Mouse (Mus musculus): ENCODE results near the gene Lrfn1. TPM values are rescaled to one million over a fixed set of nuclear protein-coding genes. Genes with fewer than 3 reads are reported as not detected.

Gene Lrfn1
- 1.9 and 2.7 TPM in 2 replicates for polyA plus RNA-seq (2015; fragmentation: Nextera tagmentation; extraction: Ambion mirVana)

DNA sequence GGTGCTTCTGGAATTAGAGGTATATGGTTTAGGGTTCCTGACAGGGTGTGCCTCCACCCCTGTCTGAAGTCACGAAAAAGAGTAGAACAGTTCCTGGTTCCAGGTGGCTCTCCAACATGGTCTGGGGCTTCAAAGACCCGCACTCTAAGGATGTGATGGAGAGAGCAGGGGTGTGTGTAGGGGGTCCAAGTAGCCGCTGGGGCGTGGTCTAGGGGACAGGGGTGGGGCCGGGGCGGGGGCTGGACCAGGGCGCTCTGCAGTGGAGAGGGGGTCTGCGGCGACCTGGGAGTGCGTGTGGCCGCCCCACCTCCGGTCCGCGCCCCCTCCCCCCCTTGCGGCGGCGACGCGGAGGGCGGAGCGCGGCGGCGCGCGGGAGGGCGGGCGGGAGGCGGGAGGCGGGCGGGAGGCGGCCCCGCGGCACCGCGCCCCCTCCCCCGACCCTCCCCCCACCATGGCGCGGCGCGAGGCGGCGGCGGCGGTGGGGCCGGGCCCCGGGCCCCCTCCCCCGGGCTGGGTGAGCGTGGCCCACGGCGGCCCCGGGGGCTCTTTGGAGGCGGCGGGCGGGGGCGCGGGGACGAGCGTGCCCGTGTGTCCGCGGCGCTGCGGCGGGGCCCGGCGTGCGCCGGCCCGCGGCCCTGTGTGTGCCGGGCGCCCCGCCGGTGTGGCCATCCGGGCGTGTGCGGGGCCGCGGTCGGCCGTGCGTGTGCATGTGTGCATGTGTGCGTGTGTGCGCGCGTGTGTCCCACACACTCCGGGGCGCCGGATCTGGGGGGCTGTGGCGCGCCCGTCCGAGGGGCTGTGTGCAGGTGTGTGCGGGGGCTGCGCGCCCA is at the start of gene Lrfn1:
Lrfn1 (plus strand) TSS at position 450 of the 830 bp plus-strand sequence.
- H3K4me2 ChIP-seq (replicated peaks): peak within 1 kb of the TSS; percentile 97
- H3K9ac ChIP-seq: peak within 1 kb of the TSS; percentile 75
- no peaks in the 10 kb centered on the region for H3K9me3 ChIP-seq
- no peaks in the 10 kb centered on the region for H3K36me3 ChIP-seq
- peaks cover 7% of the 10 kb centered on the region; the same call in 1 of the 2 replicates for H3K4me1 ChIP-seq (replicated peaks)
- WGBS: under 1% methylated on average over 56 of the region's 97 CpGs
- peak within 1 kb of the TSS; percentile 81 for H3K4me3 ChIP-seq (replicated peaks)
- H3K27ac ChIP-seq: no peak within 1 kb of the TSS
- no peaks in the 10 kb centered on the region for H3K27me3 ChIP-seq (replicated peaks)
- ATAC-seq: peak; percentile 81

DNA sequence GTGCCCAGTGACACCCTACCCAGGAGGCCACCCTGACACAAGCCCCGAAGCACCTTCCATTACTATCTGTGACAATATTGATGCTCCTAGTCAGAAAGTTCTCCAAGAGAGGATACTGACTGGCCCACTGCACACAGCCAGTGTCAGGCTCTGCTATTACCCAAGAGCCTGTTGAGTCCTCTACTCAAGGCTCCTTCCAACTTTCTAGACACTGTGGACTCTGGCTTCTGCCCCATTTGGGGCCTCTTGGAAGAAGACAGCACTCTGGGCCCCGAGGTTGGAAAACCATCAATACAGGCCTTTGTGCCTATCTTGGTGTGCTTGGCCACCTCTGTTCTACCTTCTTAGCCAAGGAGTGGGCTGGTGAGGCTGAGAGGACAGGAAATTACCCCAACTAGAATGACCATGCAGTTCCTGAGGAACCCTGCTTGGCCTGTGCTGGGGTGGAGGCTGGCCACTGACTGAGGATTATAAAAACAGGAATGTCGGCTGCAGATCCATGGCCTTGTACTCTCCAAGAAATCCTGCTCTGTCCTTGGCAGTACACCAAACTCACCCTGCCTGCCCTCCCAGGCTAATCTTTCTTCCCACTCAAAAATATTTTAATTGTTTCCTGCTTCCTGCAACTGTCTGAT is 40.8 kb upstream of the Lrfn1 start:
- Histone ChIP-seq H3K4me2 (replicated peaks) (no peak overlapping the region), H3K4me1 (replicated peaks) (0 out of 2 replicates have a peak, but pooled peaks cover 8% of the 10 kb centered on the region), H3K9me3 (no peaks in the 10 kb centered on the region), H3K36me3 (peaks cover 46% of the 10 kb centered on the region), H3K27ac (no peak overlapping the region; the same call in 1 of the 2 replicates), H3K9ac (no peak overlapping the region), H3K27me3 (replicated peaks) (no peaks in the 10 kb centered on the region), H3K4me3 (replicated peaks) (no peak overlapping the region)
- peak; percentile 67; the same call in 1 of the 2 replicates for ATAC-seq
- WGBS: 68% methylated on average over 3 of the region's 3 CpGs

DNA sequence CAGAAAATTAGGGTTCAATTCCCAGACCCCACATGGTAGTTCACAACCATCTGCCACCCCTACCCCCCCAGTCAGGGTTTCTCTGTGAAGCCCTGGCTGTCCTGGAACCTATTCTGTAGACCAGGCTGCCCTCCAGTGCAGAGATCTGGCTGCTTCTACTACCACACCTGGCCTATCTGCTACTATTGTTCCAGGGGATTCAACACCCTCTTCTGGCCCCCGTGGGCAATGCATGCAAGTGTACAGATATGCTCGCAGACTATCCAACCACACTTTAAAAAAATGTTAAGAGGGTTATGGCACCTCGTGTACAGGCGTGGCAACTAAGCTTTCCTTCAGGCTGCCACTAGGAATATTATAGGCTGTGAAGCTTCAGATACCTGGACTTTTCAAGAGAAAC is 39.0 kb upstream of the Lrfn1 start:
- no peak overlapping the region for H3K27ac ChIP-seq
- 77% methylated on average over 4 of the region's 4 CpGs for WGBS
- H3K27me3 ChIP-seq (replicated peaks): no peaks in the 10 kb centered on the region
- no peak overlapping the region for H3K9ac ChIP-seq
- 0 out of 2 replicates have a peak, but pooled peaks cover 8% of the 10 kb centered on the region for H3K4me1 ChIP-seq (replicated peaks)
- no peaks in the 10 kb centered on the region for H3K9me3 ChIP-seq
- no peak overlapping the region for H3K4me2 ChIP-seq (replicated peaks)
- no peak overlapping the region for H3K4me3 ChIP-seq (replicated peaks)
- H3K36me3 ChIP-seq: peaks cover 31% of the 10 kb centered on the region
- ATAC-seq: no peak

DNA sequence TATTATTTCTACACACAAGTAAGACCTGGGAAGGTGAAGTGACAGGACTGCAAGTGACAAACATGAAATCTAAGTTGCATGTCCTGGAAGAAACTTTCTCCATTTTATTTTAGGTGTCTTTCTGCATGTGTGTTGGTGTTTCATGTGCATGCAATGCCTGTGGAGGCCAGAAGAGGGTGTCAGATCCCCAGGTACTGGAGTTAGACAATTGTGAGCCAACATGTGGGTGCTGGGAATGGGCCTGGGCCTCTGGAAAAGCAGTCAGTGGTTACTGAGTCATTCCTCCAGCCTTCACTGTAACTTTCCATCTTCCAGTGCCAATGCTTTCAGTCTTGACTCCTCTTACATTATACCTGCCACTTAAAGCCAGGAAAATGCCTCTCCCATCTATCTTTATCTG is 34.4 kb upstream of the Lrfn1 start:
- Histone ChIP-seq H3K36me3 (peaks cover 31% of the 10 kb centered on the region), H3K27me3 (replicated peaks) (no peaks in the 10 kb centered on the region), H3K4me2 (replicated peaks) (no peak overlapping the region), H3K27ac (no peak overlapping the region), H3K4me1 (replicated peaks) (no peaks in the 10 kb centered on the region), H3K9me3 (no peaks in the 10 kb centered on the region), H3K4me3 (replicated peaks) (no peak overlapping the region), H3K9ac (no peak overlapping the region)
- ATAC-seq: no peak

DNA sequence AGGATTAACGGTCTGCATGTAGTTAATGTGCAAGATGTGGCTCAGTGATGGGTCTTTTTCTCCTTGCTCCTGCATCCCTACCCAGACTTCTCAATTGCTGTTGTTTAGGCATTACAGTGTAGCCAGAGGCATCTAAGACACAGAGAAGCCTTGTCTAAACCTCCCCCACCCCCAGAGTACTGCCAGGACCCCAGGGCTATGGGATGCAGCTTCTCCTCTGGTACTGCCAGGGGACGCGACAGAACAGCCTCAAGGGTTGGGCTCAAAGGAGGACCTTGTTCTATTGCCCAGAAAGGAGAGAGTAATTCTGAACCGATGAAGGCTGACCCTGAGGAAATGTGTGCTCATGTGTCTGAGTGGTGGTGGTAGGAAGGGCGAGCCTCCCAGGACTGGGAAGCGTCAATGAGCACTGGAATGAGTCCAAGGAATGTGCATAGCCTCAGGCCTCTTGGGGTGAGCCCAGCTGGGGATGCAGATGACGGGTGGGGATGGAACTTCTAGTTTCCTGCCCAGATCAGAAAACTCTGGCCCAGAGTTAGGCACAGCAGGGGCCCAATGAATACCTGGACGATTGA is 33.6 kb upstream of the Lrfn1 start:
- 55% methylated on average over 8 of the region's 8 CpGs for WGBS
- Histone ChIP-seq H3K27ac (no peak overlapping the region; the same call in 1 of the 2 replicates), H3K27me3 (replicated peaks) (no peaks in the 10 kb centered on the region), H3K9me3 (no peaks in the 10 kb centered on the region), H3K4me2 (replicated peaks) (no peak overlapping the region), H3K36me3 (peaks cover 37% of the 10 kb centered on the region), H3K4me3 (replicated peaks) (no peak overlapping the region), H3K4me1 (replicated peaks) (no peaks in the 10 kb centered on the region), H3K9ac (no peak overlapping the region)
- ATAC-seq: peak; percentile 66

DNA sequence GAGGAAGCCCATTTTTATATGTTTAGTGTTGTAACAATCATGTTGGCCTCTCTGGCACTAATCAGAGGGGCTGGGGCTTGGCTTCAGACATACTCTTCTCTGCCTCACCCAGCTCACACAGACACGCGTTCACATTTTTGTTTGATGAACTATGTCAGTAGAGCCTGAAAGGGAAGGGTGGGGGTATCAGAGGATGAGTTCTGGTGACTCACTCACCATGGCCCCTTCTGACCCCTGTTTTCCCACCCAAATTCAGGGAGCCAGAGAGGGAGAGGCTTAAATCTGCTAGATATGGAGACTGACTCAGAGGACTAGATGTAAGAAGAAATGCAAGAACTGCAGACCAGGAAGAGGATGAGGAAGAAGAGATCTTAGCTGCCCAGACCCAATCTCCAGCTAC is 32.4 kb upstream of the Lrfn1 start:
- H3K9me3 ChIP-seq: no peaks in the 10 kb centered on the region
- peaks cover 30% of the 10 kb centered on the region for H3K36me3 ChIP-seq
- H3K4me3 ChIP-seq (replicated peaks): no peak overlapping the region
- no peaks in the 10 kb centered on the region for H3K4me1 ChIP-seq (replicated peaks)
- no peak for ATAC-seq
- no peak overlapping the region for H3K4me2 ChIP-seq (replicated peaks)
- H3K9ac ChIP-seq: no peak overlapping the region
- 87% methylated on average over 2 of the region's 2 CpGs for WGBS
- H3K27ac ChIP-seq: no peak overlapping the region
- H3K27me3 ChIP-seq (replicated peaks): no peaks in the 10 kb centered on the region

DNA sequence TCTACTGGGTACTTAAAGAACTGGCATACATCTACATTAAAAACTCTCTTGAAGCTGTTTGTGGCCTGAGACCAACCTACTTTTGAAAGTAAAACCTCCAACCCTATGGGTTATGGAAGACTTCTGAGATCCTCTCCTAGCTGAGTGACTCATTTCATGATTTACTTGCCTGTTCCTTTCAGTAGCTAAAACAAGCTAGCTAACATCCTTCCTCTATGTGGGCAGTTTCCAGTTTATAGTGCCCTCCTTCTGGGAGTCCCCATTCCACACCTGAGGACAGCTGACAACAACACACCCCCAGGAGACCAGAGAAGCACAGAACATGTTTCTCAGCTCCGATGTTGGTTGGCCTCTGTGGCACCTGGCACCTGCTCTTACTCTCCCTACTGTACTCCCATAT is 28.8 kb upstream of the Lrfn1 start:
- H3K4me1 ChIP-seq (replicated peaks): no peaks in the 10 kb centered on the region
- H3K9ac ChIP-seq: no peak overlapping the region
- H3K27me3 ChIP-seq (replicated peaks): no peaks in the 10 kb centered on the region
- no peak for ATAC-seq
- no peak overlapping the region for H3K4me2 ChIP-seq (replicated peaks)
- H3K4me3 ChIP-seq (replicated peaks): no peak overlapping the region
- no peaks in the 10 kb centered on the region for H3K9me3 ChIP-seq
- peaks cover 24% of the 10 kb centered on the region for H3K36me3 ChIP-seq
- no peak overlapping the region for H3K27ac ChIP-seq
- 90% methylated on average over 1 of the region's 1 CpGs for WGBS

DNA sequence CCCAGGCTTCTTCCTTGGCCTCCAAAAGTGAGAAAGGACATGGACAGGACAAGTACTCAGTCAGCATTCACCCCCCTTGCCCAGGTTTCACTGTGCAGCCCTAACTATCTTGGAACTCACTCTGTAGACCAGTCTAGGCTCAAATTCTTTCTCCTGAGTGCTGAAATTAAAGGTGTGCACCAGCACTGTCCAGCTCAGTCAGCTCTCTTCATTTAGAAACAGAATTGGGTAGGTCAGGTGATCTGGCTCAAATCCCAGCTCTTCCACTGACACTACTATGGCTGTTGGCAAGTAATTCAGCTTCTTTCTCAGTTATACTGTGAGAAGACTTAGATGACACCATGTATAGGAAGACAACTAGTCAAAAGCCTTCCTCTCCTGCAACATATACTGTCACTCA is 24.0 kb upstream of the Lrfn1 start:
- Histone ChIP-seq H3K9ac (no peak overlapping the region), H3K4me2 (replicated peaks) (no peak overlapping the region), H3K4me3 (replicated peaks) (no peak overlapping the region), H3K27ac (no peak overlapping the region), H3K4me1 (replicated peaks) (0 out of 2 replicates have a peak, but pooled peaks cover 4% of the 10 kb centered on the region), H3K27me3 (replicated peaks) (no peaks in the 10 kb centered on the region), H3K36me3 (peaks cover 11% of the 10 kb centered on the region), H3K9me3 (no peaks in the 10 kb centered on the region)
- ATAC-seq: no peak

DNA sequence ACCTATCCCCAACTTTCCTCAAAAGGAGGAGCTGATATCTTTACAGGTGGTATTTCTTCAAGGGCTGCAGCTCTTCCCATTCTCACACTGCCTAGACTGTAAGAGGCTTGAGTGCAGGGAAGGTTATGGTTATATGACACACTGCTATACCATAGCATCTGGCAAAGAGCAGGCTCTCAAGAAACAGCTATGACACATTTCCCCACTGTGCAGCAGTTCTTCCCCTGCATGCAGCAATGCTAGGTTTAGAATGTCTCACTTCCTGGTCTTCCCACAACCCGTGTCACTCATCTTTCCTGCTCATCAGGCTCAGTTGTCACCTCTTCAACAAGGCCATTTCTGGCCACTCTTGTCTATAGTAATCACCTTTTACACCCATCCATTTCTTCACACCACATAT is 21.3 kb upstream of the Lrfn1 start:
- Histone ChIP-seq H3K27me3 (replicated peaks) (no peaks in the 10 kb centered on the region), H3K36me3 (peaks cover 3% of the 10 kb centered on the region; the same call in 1 of the 2 replicates), H3K9ac (no peak overlapping the region), H3K4me1 (replicated peaks) (peaks cover 24% of the 10 kb centered on the region), H3K4me2 (replicated peaks) (no peak overlapping the region), H3K27ac (no peak overlapping the region), H3K4me3 (replicated peaks) (no peak overlapping the region), H3K9me3 (no peaks in the 10 kb centered on the region)
- WGBS: 71% methylated on average over 1 of the region's 1 CpGs
- ATAC-seq: no peak

DNA sequence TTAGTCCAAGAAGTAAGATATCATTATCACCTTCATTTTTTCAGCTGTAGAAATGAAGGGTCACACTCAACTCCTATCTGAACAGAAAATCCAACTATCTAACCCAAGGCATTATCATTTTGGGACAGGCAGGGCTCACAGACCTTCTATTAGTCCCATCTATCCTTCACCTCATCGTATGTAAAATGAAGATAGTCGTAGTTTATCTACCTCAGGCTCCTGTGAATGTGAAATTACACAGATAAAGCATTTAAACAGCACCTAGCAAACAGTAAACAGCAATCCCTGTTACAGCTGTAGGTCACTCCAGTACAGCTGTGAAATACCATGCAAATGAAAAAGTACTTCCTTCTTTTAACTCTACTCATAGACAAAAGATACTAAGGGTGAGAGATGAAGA is 19.5 kb upstream of the Lrfn1 start:
- 88% methylated on average over 2 of the region's 2 CpGs for WGBS
- H3K4me1 ChIP-seq (replicated peaks): peaks cover 27% of the 10 kb centered on the region
- H3K9ac ChIP-seq: no peak overlapping the region
- no peak overlapping the region for H3K4me2 ChIP-seq (replicated peaks)
- H3K27ac ChIP-seq: no peak overlapping the region
- no peak overlapping the region for H3K4me3 ChIP-seq (replicated peaks)
- no peaks in the 10 kb centered on the region for H3K9me3 ChIP-seq
- peaks cover 3% of the 10 kb centered on the region; the same call in 1 of the 2 replicates for H3K36me3 ChIP-seq
- ATAC-seq: no peak
- H3K27me3 ChIP-seq (replicated peaks): no peaks in the 10 kb centered on the region

DNA sequence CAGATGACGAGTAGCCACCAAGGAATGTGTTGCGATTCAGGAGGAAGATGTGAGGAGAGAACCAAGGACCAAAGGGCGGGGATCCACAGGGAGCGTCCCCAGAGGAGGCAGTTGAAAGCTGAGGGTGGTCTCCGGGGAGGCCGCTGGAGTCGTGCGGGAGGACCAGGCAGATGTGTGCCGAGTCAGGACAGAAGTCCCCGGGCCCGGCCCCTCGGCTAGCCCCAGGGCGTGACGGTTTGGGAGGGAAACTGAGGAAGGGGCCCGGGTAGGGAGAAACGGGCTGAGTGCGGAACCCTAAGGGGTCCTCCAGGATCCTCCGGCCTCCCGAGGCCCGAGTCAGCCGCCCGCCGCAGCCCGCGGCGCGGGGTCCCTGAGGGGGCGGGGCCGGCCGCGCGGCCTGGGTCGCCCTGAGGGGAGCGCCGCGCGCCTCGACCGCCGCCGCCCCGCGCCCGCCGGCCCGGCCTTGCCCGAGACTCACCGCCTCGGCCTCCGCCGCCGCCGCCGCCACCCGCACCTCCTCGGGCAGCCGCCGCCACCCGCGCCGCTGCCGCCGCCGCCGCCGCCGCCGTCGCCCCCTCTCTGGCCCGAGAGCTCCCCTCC is 16.0 kb upstream of the Lrfn1 start:
- Histone ChIP-seq H3K9me3 (no peaks in the 10 kb centered on the region), H3K4me2 (replicated peaks) (peak overlapping the region; percentile 86), H3K36me3 (peaks cover 3% of the 10 kb centered on the region; the same call in 1 of the 2 replicates), H3K9ac (peak overlapping the region; percentile 91), H3K4me1 (replicated peaks) (peaks cover 29% of the 10 kb centered on the region), H3K4me3 (replicated peaks) (peak overlapping the region; percentile 90), H3K27me3 (replicated peaks) (no peaks in the 10 kb centered on the region), H3K27ac (no peak overlapping the region)
- ATAC-seq: peak; percentile 47
- 0% methylated on average over 41 of the region's 70 CpGs for WGBS

DNA sequence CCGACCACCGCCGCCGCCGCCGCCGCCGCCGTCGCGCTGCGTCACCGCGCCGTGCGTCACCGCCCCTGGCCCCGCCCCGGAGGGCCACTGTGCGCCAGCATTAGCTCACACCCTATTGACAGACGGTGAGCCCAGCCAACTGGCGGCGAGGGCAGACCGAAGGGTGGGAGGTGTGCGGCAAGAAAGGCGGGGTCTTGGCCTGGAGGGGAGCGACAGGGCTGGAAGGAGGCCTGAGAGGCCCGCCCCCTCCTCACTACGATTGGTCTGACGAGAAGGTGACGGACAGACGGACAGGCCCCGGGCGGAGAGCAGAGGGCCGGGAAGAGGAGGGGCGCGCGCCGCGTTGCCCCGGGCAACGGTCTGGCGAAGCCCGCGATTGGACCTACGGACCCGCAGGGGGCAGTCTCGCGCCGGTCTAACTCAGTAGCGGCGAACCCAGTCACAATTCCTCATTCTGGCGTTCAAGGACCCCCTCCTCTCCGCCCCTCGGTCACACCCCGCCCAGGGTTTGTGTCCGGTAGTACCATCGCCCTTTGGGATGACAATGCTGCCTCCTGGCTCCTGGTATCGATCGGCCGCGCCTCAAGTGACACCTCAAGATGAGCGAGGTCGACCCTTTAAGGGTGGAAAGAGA is 15.4 kb upstream of the Lrfn1 start:
- under 1% methylated on average over 52 of the region's 64 CpGs for whole genome bisulfite sequencing
- Histone ChIP-seq H3K4me1 (replicated peaks) (peaks cover 29% of the 10 kb centered on the region), H3K4me2 (replicated peaks) (peak overlapping the region; percentile 86), H3K9ac (peak overlapping the region; percentile 91), H3K36me3 (peaks cover under 1% of the 10 kb centered on the region; the same call in 1 of the 2 replicates), H3K9me3 (no peaks in the 10 kb centered on the region), H3K27me3 (replicated peaks) (no peaks in the 10 kb centered on the region), H3K27ac (peak overlapping the region; percentile 45), H3K4me3 (replicated peaks) (peak overlapping the region; percentile 90)
- ATAC-seq: peak; percentile 99
